Mouse (Mus musculus) myocyte (in vitro differentiated cells): ENCODE results near the gene Rsph9. TPM values are rescaled to one million over a fixed set of nuclear protein-coding genes. Genes with fewer than 3 reads are reported as not detected.

Source experiments
- H3K27me3 ChIP-seq: one replicate; pipeline ENCODE4 v1.6.1; 2011; ENCODE audit not compliant: control insufficient read depth, insufficient read depth, insufficient read length
- H3K36me3 ChIP-seq: one replicate; pipeline ENCODE4 v1.6.1; 2011; ENCODE audit not compliant: control insufficient read depth, insufficient read depth
- H3K4me2 ChIP-seq: one replicate; pipeline ENCODE4 v1.6.1; 2011; ENCODE audit warnings: low read depth, control low read depth
- H3K4me3 ChIP-seq: one replicate; pipeline ENCODE4 v1.5.1; 2011; ENCODE audit warnings: mild to moderate bottlenecking, control low read depth, moderate library complexity
- H3K79me2 ChIP-seq: one replicate; pipeline ENCODE4 v1.6.1; 2011; ENCODE audit not compliant: control insufficient read depth, insufficient read depth
- H3ac ChIP-seq: one replicate; pipeline ENCODE4 v1.6.1; 2011; ENCODE audit not compliant: control insufficient read depth, insufficient read length
- CEBPB ChIP-seq: IDR thresholded peaks from 2 replicates; pipeline ENCODE4 v1.6.1; 2011; ENCODE audit warnings: mild to moderate bottlenecking, moderate library complexity; ENCODE audit not compliant: poor library complexity, insufficient read depth, severe bottlenecking
- E2F4 ChIP-seq: IDR thresholded peaks from one replicate; pipeline ENCODE4 v1.6.1; 2011; ENCODE audit warnings: mild to moderate bottlenecking, control low read depth, moderate library complexity; ENCODE audit not compliant: insufficient read depth
- MAX ChIP-seq: IDR thresholded peaks from one replicate; pipeline ENCODE4 v1.6.1; 2011; ENCODE audit warnings: low read depth, mild to moderate bottlenecking, control low read depth
- MYOD1 ChIP-seq, 3 experiments: IDR thresholded peaks; one replicate each; pipeline ENCODE4 v1.6.1; 2011; ENCODE audit warnings: control low read depth in 2 of 3, low read depth in 2 of 3, mild to moderate bottlenecking in 2 of 3, moderate library complexity in 1 of 3; ENCODE audit not compliant: insufficient read length in 2 of 3, control insufficient read depth in 1 of 3
- MYOG ChIP-seq, 3 experiments: IDR thresholded peaks; one replicate each; pipeline ENCODE4 v1.6.1; 2011; ENCODE audit warnings: control low read depth in 2 of 3, low read depth in 2 of 3, mild to moderate bottlenecking in 2 of 3; ENCODE audit not compliant: insufficient read length in 2 of 3, control insufficient read depth in 1 of 3, insufficient read depth in 1 of 3
- POLR2A ChIP-seq: IDR thresholded peaks from one replicate; pipeline ENCODE4 v1.6.1; 2011; ENCODE audit warnings: low read depth, mild to moderate bottlenecking, control low read depth, moderate library complexity; ENCODE audit not compliant: insufficient read length
- POLR2AphosphoS2 ChIP-seq: IDR thresholded peaks from one replicate; pipeline ENCODE4 v1.6.1; 2011; ENCODE audit warnings: low read depth, control low read depth; ENCODE audit not compliant: insufficient read length
- REST ChIP-seq: IDR thresholded peaks from one replicate; pipeline ENCODE4 v1.6.1; 2011; ENCODE audit warnings: mild to moderate bottlenecking, control low read depth, moderate library complexity; ENCODE audit not compliant: insufficient read depth, insufficient read length
- SRF ChIP-seq: IDR thresholded peaks from one replicate; pipeline ENCODE4 v1.6.1; 2011; ENCODE audit warnings: low read depth; ENCODE audit not compliant: control insufficient read depth, insufficient read length
- TCF12 ChIP-seq: IDR thresholded peaks from one replicate; pipeline ENCODE4 v1.6.1; 2011; ENCODE audit warnings: mild to moderate bottlenecking, control low read depth; ENCODE audit not compliant: poor library complexity, insufficient read depth, severe bottlenecking
- TCF3 ChIP-seq: IDR thresholded peaks from one replicate; pipeline ENCODE4 v1.6.1; 2011; ENCODE audit warnings: low read depth, control low read depth; ENCODE audit not compliant: insufficient read length
- USF1 ChIP-seq: IDR thresholded peaks from one replicate; pipeline ENCODE4 v1.6.1; 2011; ENCODE audit warnings: low read depth, mild to moderate bottlenecking, control low read depth, moderate library complexity
- polyA plus RNA-seq: library from polyadenylated mRNA; unstranded; fragments of >200 nt; fragmentation: generic; extraction: Trizol; gene quantifications from one replicate; pipeline ENCODE4 v1.2.1, GENCODE M21; 2012; ENCODE audit warnings: missing spikeins

Gene Rsph9
- polyA plus RNA-seq, 1 experiment: 3.6 TPM

- TF ChIP-seq E2F4 (no peak), USF1 (no peak), CEBPB (no peak), TCF3 (no peak), POLR2AphosphoS2 (no peak), SRF (no peak)
- H3K79me2 ChIP-seq: no peaks in the 10 kb centered on the region
- no peaks in the 10 kb centered on the region for H3K27me3 ChIP-seq
- H3K4me3 ChIP-seq: no peak overlapping the region
- no peak overlapping the region for H3K4me2 ChIP-seq
- no peak overlapping the region for H3ac ChIP-seq
- no peaks in the 10 kb centered on the region for H3K36me3 ChIP-seq
These were observed 11.2 kb downstream of the Rsph9 start for GRCm38 (mm10) chr17:46132862-46133261.

DNA sequence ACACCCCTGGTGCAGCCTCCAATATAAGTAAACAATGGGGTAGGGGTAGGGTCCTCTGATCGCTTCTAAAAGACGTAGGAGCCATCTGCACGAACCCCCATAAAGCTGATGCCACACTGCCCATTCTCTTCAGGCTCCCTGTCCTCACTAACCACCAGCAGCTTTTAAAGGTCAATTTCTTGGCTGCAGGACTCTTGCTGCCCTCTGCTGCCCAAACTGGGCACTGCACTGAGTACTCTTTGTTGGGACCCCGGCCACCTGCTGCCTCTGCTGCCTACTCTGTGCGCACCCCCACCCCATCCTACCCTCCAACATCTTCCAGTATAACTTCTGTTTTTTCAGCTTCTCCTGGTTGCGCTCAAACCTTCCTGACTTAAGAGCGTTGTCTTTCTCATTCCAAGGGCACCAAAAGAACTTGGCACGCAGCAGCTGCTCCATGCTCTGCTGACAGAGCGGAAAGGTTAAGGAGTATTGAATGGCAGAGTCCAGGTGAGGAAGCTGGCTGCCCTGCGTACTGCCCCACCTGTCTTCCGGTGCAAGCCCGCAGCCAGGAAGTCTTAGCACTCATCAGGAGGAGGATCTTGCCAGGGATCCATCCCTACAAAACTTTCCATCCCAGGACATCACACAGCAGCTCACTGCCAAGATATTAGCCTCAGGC, 11.8 kb downstream of the Rsph9 start:
- no peaks in the 10 kb centered on the region for H3K27me3 ChIP-seq
- TF ChIP-seq POLR2AphosphoS2 (peak; percentile 32), SRF (no peak), MYOG (IDR thresholded peaks at IDR 0.05; ENCODE audit: control insufficient read depth in 1 of 3, insufficient read depth in 1 of 3, insufficient read length in 2 of 3, low read depth in 2 of 3) (no peak)
- H3K79me2 ChIP-seq: no peaks in the 10 kb centered on the region
- no peak overlapping the region for H3ac ChIP-seq
- H3K36me3 ChIP-seq: no peaks in the 10 kb centered on the region
- no peak overlapping the region for H3K4me2 ChIP-seq
- H3K4me3 ChIP-seq: no peak overlapping the region

DNA sequence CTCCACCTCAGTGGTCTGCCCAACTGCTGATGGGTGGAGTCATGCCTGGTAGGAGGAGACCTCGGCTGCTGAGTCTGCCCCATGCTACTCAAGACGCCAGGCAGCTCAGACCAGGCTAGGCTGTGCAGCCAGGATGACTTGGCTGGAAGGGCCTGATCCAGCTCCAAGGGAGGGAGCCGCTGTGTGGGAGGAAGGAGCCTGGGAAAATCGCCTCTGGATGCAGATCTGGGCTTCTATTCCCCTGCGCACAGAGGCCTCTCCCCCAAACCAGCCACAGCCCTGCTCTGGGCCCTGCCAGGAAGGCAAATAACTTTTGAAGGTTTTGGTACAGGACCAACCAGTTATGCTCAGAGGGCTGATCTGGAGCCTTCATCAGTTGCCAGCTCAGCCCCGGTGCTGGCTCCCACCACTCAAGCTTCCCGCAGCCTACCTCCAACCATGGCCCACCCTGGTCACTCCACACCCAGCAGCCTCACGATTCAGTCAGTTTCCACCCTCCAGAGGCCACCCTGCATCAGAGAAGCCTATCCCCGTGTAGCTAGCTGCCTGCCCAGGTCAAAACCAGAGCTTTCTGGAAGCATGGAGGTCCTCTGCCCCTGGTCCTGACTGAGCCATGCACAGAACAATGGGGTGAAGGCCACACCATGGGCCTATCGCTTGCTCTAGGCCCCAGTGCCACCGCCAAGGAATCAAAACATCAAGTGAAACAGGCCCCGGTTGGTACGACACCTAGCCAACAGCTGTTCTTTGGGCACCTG, 14.1 kb downstream of the Rsph9 start:
- H3K4me2 ChIP-seq: no peak overlapping the region
- H3K27me3 ChIP-seq: no peaks in the 10 kb centered on the region
- no peak overlapping the region for H3K4me3 ChIP-seq
- no peak overlapping the region for H3ac ChIP-seq
- TF ChIP-seq POLR2AphosphoS2: peak; percentile 13
- no peak for TF ChIP-seq MYOD1 (IDR thresholded peaks at IDR 0.05; ENCODE audit: control insufficient read depth in 1 of 3, insufficient read length in 2 of 3, low read depth in 2 of 3)
- TF ChIP-seq USF1: no peak
- H3K36me3 ChIP-seq: peaks cover 4% of the 10 kb centered on the region
- no peaks in the 10 kb centered on the region for H3K79me2 ChIP-seq

- TF ChIP-seq MYOD1 (IDR thresholded peaks at IDR 0.05; ENCODE audit: control insufficient read depth in 1 of 3, insufficient read length in 2 of 3, low read depth in 2 of 3) (no peak), E2F4 (no peak), CEBPB (no peak), REST (no peak), POLR2A (no peak), TCF12 (no peak), USF1 (no peak), MYOG (IDR thresholded peaks at IDR 0.05; ENCODE audit: control insufficient read depth in 1 of 3, insufficient read depth in 1 of 3, insufficient read length in 2 of 3, low read depth in 2 of 3) (no peak)
- Histone ChIP-seq H3K4me3 (no peak overlapping the region), H3K36me3 (peaks cover 11% of the 10 kb centered on the region), H3K27me3 (no peaks in the 10 kb centered on the region), H3K4me2 (no peak overlapping the region), H3ac (no peak overlapping the region), H3K79me2 (no peaks in the 10 kb centered on the region)
These were observed 16.1 kb downstream of the Rsph9 start for GRCm38 (mm10) chr17:46127814-46128493.

DNA sequence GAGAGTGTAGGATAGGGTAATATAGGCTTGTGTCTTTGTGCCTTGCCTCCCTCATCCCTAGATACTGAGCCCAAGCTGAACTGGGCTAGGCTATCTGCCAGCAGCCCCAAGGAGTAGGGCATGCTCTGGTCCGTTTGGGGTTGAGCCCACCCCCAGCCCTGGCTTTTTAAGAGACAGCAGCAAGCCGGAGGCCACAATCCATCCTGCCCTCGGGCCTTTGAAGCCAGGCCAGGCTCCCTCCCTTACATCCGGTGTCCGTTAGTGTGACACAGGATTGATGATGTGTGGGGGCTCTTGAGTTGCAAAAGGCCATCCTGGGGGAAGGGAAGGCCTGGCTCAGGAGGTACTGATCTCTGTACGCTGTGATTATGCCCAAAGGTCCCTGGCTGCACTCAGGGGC, 17.4 kb downstream of the Rsph9 start:
- Histone ChIP-seq H3K4me2 (no peak overlapping the region), H3K79me2 (no peaks in the 10 kb centered on the region), H3K4me3 (no peak overlapping the region), H3K27me3 (no peaks in the 10 kb centered on the region), H3K36me3 (peaks cover 15% of the 10 kb centered on the region), H3ac (no peak overlapping the region)
- TF ChIP-seq E2F4 (no peak), MYOG (IDR thresholded peaks at IDR 0.05; ENCODE audit: control insufficient read depth in 1 of 3, insufficient read depth in 1 of 3, insufficient read length in 2 of 3, low read depth in 2 of 3) (no peak), TCF12 (no peak), TCF3 (no peak), CEBPB (no peak), MYOD1 (IDR thresholded peaks at IDR 0.05; ENCODE audit: control insufficient read depth in 1 of 3, insufficient read length in 2 of 3, low read depth in 2 of 3) (no peak), REST (no peak), MAX (no peak), SRF (no peak), POLR2AphosphoS2 (no peak), USF1 (no peak), POLR2A (no peak)
